Mouse (Mus musculus) hindbrain, embryonic 10.5 days (tissue): ENCODE results near the gene Ankrd11. TPM values are rescaled to one million over a fixed set of nuclear protein-coding genes. Genes with fewer than 3 reads are reported as not detected.
"Not testable (repeated sequence)": the region's sequence is repeated elsewhere in the genome, so short reads cannot be mapped to it uniquely, and the experiment has no call there.

ENCODE experiments used
- DNase-seq: peaks from one replicate; pipeline ENCODE4 v3.0.0-alpha.2; 2017; ENCODE audit warnings: low spot score
- H3K27ac ChIP-seq: fragments of 300-500 bp; sonication (generic); 2 replicates; pipeline ENCODE4 v1.5.1; 2016; ENCODE audit warnings: mild to moderate bottlenecking, moderate library complexity
- H3K27me3 ChIP-seq: fragments of 300-500 bp; sonication (generic); 2 replicates; pipeline ENCODE4 v1.6.1; 2016; ENCODE audit warnings: mild to moderate bottlenecking; ENCODE audit not compliant: poor library complexity, insufficient read depth, severe bottlenecking
- H3K36me3 ChIP-seq: fragments of 300-500 bp; sonication (generic); 2 replicates; pipeline ENCODE4 v1.6.1; 2016; ENCODE audit warnings: mild to moderate bottlenecking, moderate library complexity
- H3K4me1 ChIP-seq: fragments of 300-500 bp; sonication (generic); replicated peaks from 2 replicates; pipeline ENCODE4 v1.6.1; 2016; ENCODE audit warnings: mild to moderate bottlenecking
- H3K4me3 ChIP-seq: fragments of 300-500 bp; sonication (generic); 2 replicates; pipeline ENCODE4 v1.5.1; 2016; ENCODE audit warnings: mild to moderate bottlenecking, moderate library complexity
- H3K9me3 ChIP-seq: fragments of 300-500 bp; sonication (generic); 2 replicates; pipeline ENCODE4 v1.6.1; 2016; ENCODE audit warnings: mild to moderate bottlenecking, moderate library complexity
- WGBS: fragments of 180-500 bp; shearing (Covaris S2); methylation state at CpG from one replicate; pipeline ENCODE4 v1.1.7; 2016; 5-methylcytosine and 5-hydroxymethylcytosine counted together
- polyA plus RNA-seq: library from polyadenylated mRNA; unstranded; fragments of >200 nt; fragmentation: Nextera tagmentation; extraction: Ambion mirVana; gene quantifications from 2 replicates; pipeline ENCODE4 v1.2.1, GENCODE M21; 2016

The Ankrd11 gene
- polyA plus RNA-seq, 1 experiment from 2014 or later = 31.4 TPM

DNA sequence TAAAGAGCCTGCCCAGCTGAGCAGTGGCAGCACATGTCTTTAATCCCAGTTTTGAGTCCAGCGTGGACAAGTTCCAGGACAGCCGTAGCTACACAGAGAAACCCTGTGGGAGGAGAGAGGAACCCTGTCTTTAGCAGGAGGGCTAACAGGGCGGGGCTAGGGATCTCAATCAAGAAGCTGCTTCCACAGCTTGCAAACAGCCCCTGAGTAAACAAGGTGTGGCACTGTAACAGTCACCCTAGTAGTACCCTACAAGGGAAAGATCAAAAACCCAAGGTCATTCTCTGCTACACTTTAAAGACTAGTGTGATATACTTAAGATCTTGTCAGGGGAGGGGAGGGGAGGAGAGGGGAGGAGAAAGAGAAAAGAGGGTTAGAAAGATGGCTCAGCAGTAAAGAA lies 5.1 kb downstream of the Ankrd11 start:
- Histone ChIP-seq H3K9me3 (no peaks in the 10 kb centered on the region), H3K36me3 (no peaks in the 10 kb centered on the region), H3K27me3 (no peaks in the 10 kb centered on the region), H3K27ac (no peak overlapping the region), H3K4me1 (peaks cover 50% of the 10 kb centered on the region), H3K4me3 (no peak overlapping the region)
- WGBS = 85% methylated on average over 3 of the region's 3 CpGs
- no peak for DNase-seq

DNA sequence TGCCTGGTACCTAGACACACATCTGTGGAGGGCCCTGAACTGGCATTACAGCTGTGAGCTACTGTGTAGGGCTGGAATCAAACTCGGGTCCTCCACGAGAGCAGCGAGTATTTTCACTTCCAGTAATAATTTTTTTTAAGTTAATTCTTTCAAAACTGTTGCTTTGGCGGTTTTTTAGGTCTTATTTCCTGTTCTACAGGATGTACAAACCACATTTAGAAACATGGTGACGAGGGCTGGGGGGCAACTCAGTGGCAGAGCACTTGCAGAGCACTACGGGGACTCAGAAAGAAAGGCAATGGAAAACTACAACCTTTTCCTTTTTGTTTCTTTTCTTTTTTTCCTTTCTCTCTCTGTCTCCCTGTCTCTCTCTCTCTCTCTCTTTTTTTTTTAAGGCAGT lies 7.9 kb downstream of the Ankrd11 start:
- no peaks in the 10 kb centered on the region for H3K9me3 ChIP-seq
- DNase-seq = no peak
- H3K27ac ChIP-seq = no peak overlapping the region
- WGBS = 85% methylated on average over 6 of the region's 6 CpGs
- no peak overlapping the region for H3K4me3 ChIP-seq
- H3K4me1 ChIP-seq = peaks cover 31% of the 10 kb centered on the region
- H3K27me3 ChIP-seq = no peaks in the 10 kb centered on the region
- H3K36me3 ChIP-seq = peaks cover 12% of the 10 kb centered on the region; the same call in 1 of the 2 replicates

DNA sequence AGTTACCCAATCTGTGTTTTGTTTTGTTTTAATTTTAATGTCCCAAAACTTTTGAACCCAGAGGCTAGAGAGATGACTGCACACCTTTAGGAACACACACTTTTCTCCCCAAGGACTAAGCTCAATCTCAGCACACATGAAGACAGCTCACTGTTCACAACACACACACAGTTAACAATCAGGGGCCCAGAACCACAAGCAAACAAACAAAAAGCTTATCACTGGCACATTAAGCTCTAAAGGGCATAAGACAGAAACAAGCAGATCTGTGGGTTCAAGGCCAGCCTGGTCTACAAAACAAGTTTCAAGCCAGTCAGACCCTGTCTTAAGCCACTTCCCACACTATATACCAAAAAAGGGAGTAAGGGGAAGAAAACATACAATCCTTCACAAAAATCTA lies 8.6 kb downstream of the Ankrd11 start:
- no peak overlapping the region for H3K27ac ChIP-seq
- peaks cover 24% of the 10 kb centered on the region for H3K4me1 ChIP-seq
- H3K4me3 ChIP-seq = no peak overlapping the region
- no peak for DNase-seq
- H3K36me3 ChIP-seq = peaks cover 13% of the 10 kb centered on the region; the same call in 1 of the 2 replicates
- H3K9me3 ChIP-seq = no peaks in the 10 kb centered on the region
- H3K27me3 ChIP-seq = no peaks in the 10 kb centered on the region

DNA sequence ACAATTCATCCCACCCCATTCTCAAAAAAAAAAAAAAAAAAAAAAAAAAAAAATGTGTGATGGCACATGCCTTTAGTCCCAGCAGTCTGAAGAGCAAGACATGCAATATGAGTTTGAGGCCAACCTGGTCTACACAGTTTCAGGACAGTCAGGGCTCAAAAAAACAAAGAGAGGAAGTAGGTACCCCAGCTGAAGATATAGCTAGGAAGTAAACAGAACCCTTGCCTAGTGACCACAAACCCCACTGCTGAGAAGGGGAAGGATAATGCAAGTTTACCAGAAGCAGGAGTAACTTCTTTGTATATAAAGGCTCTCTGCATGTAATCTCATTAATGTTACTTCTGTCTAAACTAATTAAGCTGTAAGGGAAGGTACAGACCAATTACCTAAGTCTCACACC lies 9.3 kb downstream of the Ankrd11 start:
- Histone ChIP-seq H3K9me3 (no peaks in the 10 kb centered on the region), H3K27ac (no peak overlapping the region), H3K27me3 (no peaks in the 10 kb centered on the region), H3K4me1 (peaks cover 21% of the 10 kb centered on the region), H3K36me3 (peaks cover 20% of the 10 kb centered on the region), H3K4me3 (no peak overlapping the region)
- no peak for DNase-seq

DNA sequence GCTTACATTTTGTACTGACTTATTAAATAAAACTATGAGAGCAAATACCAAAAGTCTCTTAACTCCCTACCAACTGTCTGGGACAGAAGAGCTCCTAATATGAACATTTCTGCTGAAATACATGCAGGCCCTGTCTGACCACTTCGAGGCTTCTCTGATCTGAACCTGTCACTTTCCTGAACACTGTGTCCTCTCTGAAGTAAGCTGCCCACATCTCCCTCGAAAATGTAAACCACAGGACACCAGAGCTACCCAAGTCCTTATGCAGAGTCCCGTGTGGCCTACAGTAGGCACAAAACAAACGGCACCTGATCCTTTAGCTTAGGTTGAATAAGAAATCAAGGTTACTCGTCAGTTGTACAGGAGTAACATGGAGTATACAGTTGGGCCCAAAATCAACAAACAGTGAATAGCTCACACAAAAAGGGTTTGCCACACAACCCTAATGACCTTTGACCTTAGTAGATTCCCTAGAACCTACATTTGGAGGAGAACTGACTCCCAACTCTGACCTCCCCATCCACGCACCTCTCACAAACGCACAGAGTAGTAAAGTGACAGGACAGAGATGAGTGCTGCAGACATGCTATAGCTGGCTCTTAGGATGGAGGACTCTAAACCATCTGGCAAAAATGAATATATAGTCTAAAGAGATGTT lies 10.6 kb downstream of the Ankrd11 start:
- H3K27ac ChIP-seq = no peak overlapping the region
- H3K36me3 ChIP-seq = peaks cover 28% of the 10 kb centered on the region
- no peak for DNase-seq
- no peak overlapping the region for H3K4me3 ChIP-seq
- WGBS = 85% methylated on average over 7 of the region's 7 CpGs
- no peaks in the 10 kb centered on the region for H3K27me3 ChIP-seq
- peaks cover 13% of the 10 kb centered on the region; the same call in 1 of the 2 replicates for H3K4me1 ChIP-seq
- H3K9me3 ChIP-seq = no peaks in the 10 kb centered on the region

DNA sequence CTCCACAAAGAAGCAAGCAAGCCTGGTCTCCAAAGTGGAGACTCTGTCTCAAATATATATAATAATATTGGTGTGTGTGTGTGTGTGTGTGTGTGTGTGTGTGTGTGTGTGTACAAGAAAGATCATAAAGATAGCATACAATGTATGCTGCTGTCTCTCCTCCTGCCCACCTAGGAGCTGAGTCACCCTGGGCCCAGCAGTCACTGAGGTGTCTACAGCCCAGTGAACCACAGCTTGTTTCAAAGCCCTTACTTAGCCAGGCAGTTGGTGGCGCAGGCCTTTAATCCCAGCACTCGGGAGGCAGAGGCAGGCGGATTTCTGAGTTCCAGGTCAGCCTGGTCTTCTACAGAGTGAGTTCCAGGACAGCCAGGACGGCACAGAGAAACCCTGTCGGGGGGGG lies 12.0 kb downstream of the Ankrd11 start:
- 78% methylated on average over 5 of the region's 5 CpGs for WGBS
- DNase-seq, H3K27ac ChIP-seq, H3K9me3 ChIP-seq, H3K4me3 ChIP-seq, H3K27me3 ChIP-seq: not testable (repeated sequence)
- H3K4me1 ChIP-seq = peaks cover 10% of the 10 kb centered on the region; the same call in 1 of the 2 replicates
- peaks cover 28% of the 10 kb centered on the region for H3K36me3 ChIP-seq

DNA sequence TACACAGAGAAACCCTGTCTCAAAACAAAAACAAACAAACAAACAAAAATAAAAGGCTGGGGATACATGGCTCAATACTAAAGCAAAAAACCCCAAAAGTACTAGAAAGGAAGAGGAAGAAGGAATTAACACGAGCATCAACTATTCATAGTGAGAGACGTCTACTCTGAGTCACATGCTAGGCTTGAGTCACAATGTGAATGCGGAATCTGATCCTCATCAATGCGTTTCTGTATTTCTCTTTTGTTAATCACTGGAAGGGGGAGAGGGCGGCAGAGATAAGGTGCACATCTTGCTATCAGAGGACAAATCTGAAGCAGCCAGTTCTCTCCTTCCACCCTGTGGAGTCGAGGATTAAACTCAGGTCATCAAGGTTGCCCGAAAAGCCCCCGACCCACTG lies 14.3 kb downstream of the Ankrd11 start:
- Histone ChIP-seq H3K4me1 (no peaks in the 10 kb centered on the region), H3K4me3 (no peak overlapping the region), H3K27me3 (no peaks in the 10 kb centered on the region), H3K36me3 (peaks cover 31% of the 10 kb centered on the region), H3K27ac (no peak overlapping the region), H3K9me3 (no peaks in the 10 kb centered on the region)
- WGBS = 93% methylated on average over 8 of the region's 8 CpGs
- DNase-seq = no peak

DNA sequence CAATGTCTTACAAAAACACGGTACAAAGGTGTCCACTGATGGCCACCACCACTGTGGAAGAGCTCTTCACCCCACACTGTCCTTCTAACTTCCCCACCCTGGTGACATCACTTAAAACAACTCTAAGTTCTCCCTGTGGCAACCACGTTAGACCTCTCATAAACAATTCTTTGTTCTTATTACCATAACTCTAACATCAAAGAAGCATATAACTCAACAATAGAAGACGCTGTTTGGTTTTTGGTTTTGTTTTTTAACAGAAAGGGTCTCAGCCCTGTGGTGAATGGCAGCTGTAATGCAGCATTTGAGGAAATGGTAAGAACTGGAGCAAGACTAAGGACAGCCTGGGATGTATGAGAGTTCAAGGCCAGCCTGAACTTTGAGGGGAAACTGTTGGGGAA lies 16.1 kb downstream of the Ankrd11 start:
- DNase-seq = no peak
- peaks cover 33% of the 10 kb centered on the region for H3K36me3 ChIP-seq
- H3K27me3 ChIP-seq = no peaks in the 10 kb centered on the region
- no peak overlapping the region for H3K27ac ChIP-seq
- H3K4me3 ChIP-seq = no peak overlapping the region
- H3K4me1 ChIP-seq = no peaks in the 10 kb centered on the region
- no peaks in the 10 kb centered on the region for H3K9me3 ChIP-seq
- WGBS = 92% methylated on average over 3 of the region's 3 CpGs

DNA sequence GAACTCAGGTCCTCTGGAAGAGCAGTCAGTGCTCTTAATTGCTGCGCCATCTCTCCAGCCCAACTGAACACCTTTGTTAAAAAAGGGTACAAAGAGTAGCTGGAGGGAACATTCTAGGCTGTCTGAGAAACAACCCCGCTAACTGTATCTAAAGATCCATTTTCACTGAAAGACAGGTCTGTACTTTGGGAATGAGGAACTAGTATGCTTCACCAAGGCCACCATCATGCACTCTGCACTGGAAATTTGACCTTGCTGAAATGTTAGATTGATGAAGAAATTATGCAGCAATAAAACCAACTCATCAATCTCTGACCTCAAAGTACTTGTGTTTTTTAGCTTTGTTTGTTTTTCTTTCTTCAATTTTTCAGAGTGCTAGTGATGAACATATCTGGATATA lies 17.9 kb downstream of the Ankrd11 start:
- Histone ChIP-seq H3K9me3 (no peaks in the 10 kb centered on the region), H3K36me3 (peaks cover 21% of the 10 kb centered on the region), H3K4me3 (no peak overlapping the region), H3K27ac (no peak overlapping the region), H3K4me1 (no peaks in the 10 kb centered on the region), H3K27me3 (no peaks in the 10 kb centered on the region)
- DNase-seq = no peak
- WGBS = 94% methylated on average over 2 of the region's 2 CpGs

DNA sequence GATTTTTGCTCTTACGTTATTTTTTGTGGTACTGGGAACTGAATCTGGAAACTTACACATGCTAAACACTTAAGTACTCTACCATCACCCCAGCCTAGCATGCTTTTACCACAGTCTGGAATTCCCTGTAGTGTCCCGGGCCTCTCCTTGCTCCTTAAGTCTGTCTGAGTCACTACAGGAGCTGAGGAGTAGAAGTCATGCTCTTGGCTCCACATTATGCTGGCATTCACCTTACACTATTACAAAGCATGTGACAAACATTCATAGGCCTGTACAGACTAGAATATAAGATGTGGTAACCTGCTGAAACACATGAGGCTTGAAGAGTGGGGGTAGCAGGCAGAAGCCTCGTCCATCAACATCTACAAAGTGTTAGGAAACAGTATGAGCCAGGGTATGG lies 19.4 kb downstream of the Ankrd11 start:
- Histone ChIP-seq H3K36me3 (peaks cover 13% of the 10 kb centered on the region), H3K27me3 (no peaks in the 10 kb centered on the region), H3K4me1 (peaks cover 13% of the 10 kb centered on the region), H3K27ac (no peak overlapping the region), H3K4me3 (no peak overlapping the region), H3K9me3 (no peaks in the 10 kb centered on the region)
- no peak for DNase-seq
- 83% methylated on average over 3 of the region's 3 CpGs for WGBS

DNA sequence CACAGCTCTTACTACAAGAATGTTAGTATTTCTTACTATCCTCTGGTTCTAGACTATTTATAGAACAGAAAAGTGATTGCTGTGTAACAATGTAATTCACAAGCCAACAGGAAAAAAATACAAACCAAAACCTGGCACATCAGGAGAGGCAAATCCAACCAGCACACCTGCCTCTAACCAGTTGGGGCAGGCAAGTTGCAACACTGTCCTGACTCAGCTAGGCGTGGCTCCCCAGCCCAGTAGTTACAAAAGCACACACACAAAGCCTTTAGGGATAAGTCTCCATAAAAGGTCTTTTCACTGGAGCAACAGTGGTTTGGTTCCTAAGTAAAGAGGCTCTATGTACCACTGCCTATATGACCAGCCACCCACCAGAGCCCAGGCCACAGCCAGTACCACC lies 20.8 kb downstream of the Ankrd11 start:
- no peak overlapping the region for H3K27ac ChIP-seq
- H3K27me3 ChIP-seq = no peaks in the 10 kb centered on the region
- H3K4me3 ChIP-seq = no peak overlapping the region
- H3K36me3 ChIP-seq = peaks cover 16% of the 10 kb centered on the region
- no peak for DNase-seq
- no peaks in the 10 kb centered on the region for H3K9me3 ChIP-seq
- WGBS = 96% methylated on average over 1 of the region's 1 CpGs
- H3K4me1 ChIP-seq = peaks cover 16% of the 10 kb centered on the region

DNA sequence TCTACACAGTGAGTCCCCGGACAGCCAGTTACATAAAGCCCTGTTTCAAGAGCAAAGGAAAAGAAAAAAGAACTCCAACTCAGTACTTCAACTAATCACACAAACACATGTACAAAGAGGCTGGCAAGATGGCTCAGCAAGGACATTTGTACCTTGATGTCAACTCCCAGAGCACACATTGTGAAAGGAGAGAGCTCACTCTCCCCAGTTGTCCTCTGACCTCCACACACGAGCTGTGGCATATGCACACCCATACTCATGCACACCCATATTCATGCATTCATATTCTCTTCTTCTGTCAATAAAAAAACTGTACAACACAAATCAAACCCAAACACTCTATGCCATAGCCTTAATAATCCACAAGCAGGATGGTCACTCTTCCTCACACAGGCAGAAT lies 21.2 kb downstream of the Ankrd11 start:
- Histone ChIP-seq H3K4me3 (no peak overlapping the region), H3K9me3 (no peaks in the 10 kb centered on the region), H3K27ac (no peak overlapping the region), H3K36me3 (peaks cover 20% of the 10 kb centered on the region), H3K4me1 (peaks cover 16% of the 10 kb centered on the region), H3K27me3 (no peaks in the 10 kb centered on the region)
- no peak for DNase-seq
- WGBS = 86% methylated on average over 2 of the region's 2 CpGs

DNA sequence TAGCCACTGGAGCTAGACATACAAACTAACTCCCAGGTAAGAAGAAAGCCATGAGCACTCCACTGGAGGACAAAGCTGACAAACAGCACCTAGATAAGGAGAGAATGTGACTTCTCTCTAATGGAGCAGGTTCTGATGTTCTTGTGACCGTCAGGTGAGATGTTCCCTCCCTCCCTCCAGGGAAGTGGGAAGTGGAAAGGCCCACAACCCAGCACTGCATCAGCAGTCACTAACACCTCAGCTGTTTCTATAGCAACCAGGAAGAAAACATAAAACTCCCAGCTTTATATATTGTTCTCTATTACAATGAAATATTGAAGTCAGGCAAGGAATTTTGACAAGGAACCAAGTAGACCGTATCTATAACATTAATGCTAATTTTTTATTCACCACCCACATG lies 22.0 kb downstream of the Ankrd11 start:
- no peak for DNase-seq

More for the DNA sequence above, 22.0 kb downstream of the Ankrd11 start:
- peaks cover 22% of the 10 kb centered on the region for H3K36me3 ChIP-seq
- H3K9me3 ChIP-seq = no peaks in the 10 kb centered on the region
- H3K4me3 ChIP-seq = no peak overlapping the region
- peaks cover 16% of the 10 kb centered on the region for H3K4me1 ChIP-seq
- no peaks in the 10 kb centered on the region for H3K27me3 ChIP-seq
- no peak overlapping the region for H3K27ac ChIP-seq
- WGBS = 88% methylated on average over 2 of the region's 2 CpGs
